Mouse (Mus musculus) adrenal gland, adult 18-20 months (tissue): ENCODE results near the gene Synpr. TPM values are rescaled to one million over a fixed set of nuclear protein-coding genes. Genes with fewer than 3 reads are reported as not detected.

Experiments used
- DNase-seq, 2 experiments: peaks; one replicate each; pipeline ENCODE4 v3.0.0; 2021 to 2022; ENCODE audit warnings: low spot score in 2 of 2
- total RNA-seq, 2 experiments: library from RNA; stranded (reverse); gene quantifications; 1 replicate in 1 of 2; 2 replicates in 1 of 2; pipeline ENCODE4 v1.2.3; 2021

The Synpr gene
- total RNA-seq, 2 experiments from 2014 or later = 9.5 to 11.7 TPM

GRCm38 (mm10) chr14:13547746-13548145 is 263.2 kb downstream of the Synpr start:
- no peak for DNase-seq

GRCm38 (mm10) chr14:13551209-13551608 is 266.6 kb downstream of the Synpr start:
- DNase-seq = no peak

- DNase-seq = no peak
Measured at GRCm38 (mm10) chr14:13553616-13554370, 269.2 kb downstream of the Synpr start.

- DNase-seq = no peak
Measured at GRCm38 (mm10) chr14:13554631-13555030, 270.1 kb downstream of the Synpr start.

- DNase-seq = no peak
Measured at GRCm38 (mm10) chr14:13558117-13558516, 273.5 kb downstream of the Synpr start.

GRCm38 (mm10) chr14:13567250-13567649 is 282.7 kb downstream of the Synpr start:
- no peak for DNase-seq

- no peak for DNase-seq
Measured at GRCm38 (mm10) chr14:13567996-13568395, 283.4 kb downstream of the Synpr start.

- DNase-seq = no peak
Measured at GRCm38 (mm10) chr14:13571941-13572340, 287.4 kb downstream of the Synpr start.

- DNase-seq = no peak
Measured at GRCm38 (mm10) chr14:13572530-13572929, 287.9 kb downstream of the Synpr start.

GRCm38 (mm10) chr14:13578101-13578500 is 293.5 kb downstream of the Synpr start:
- DNase-seq = no peak

- DNase-seq = no peak
Measured at GRCm38 (mm10) chr14:13578744-13579143, 294.2 kb downstream of the Synpr start.

- DNase-seq = no peak
Measured at GRCm38 (mm10) chr14:13593321-13593940, 308.9 kb downstream of the Synpr start.

- no peak for DNase-seq
Measured at GRCm38 (mm10) chr14:13596251-13596650, 311.7 kb downstream of the Synpr start.

GRCm38 (mm10) chr14:13597204-13597603 is 312.6 kb downstream of the Synpr start:
- no peak for DNase-seq

GRCm38 (mm10) chr14:13620531-13620930 is 336.0 kb downstream of the Synpr start:
- DNase-seq = no peak

- DNase-seq = no peak
Measured at GRCm38 (mm10) chr14:13649865-13650264, 365.3 kb downstream of the Synpr start.

GRCm38 (mm10) chr14:13651039-13651438 is 366.5 kb downstream of the Synpr start:
- no peak for DNase-seq

- no peak for DNase-seq
Measured at GRCm38 (mm10) chr14:13651541-13652298, 367.1 kb downstream of the Synpr start.
